Mouse (Mus musculus) lung, postnatal 0 days (tissue): ENCODE measurements at regions not wholly inside any gene's neighbourhood (a gene's known extent, or its start where the extent isn't known, plus 50 kb on each side); places are given as distances from the start of the nearest gene placed in this dataset.

ENCODE experiments used
- ATAC-seq: fragments of 200-750 bp; cut with Nextera tagmentation; 2 replicates; pipeline ENCODE4 v1.8.0; 2017; ENCODE audit warnings: moderate library complexity
- DNase-seq: peaks from one replicate; pipeline ENCODE4 v3.0.0-alpha.2; 2016; ENCODE audit warnings: low spot score
- H3K27ac ChIP-seq: fragments of 300-500 bp; sonication (generic); 2 replicates; pipeline ENCODE4 v1.5.1; 2014; ENCODE audit warnings: antibody characterized with exemption, mild to moderate bottlenecking, low read length, mixed read lengths
- H3K27me3 ChIP-seq: fragments of 300-500 bp; sonication (generic); replicated peaks from 2 replicates; pipeline ENCODE4 v1.6.1; 2014; ENCODE audit warnings: low read length, mixed read lengths; ENCODE audit not compliant: insufficient read depth
- H3K36me3 ChIP-seq: fragments of 300-500 bp; sonication (generic); 2 replicates; pipeline ENCODE4 v1.6.1; 2014; ENCODE audit warnings: low read length, mixed read lengths; ENCODE audit not compliant: insufficient read depth
- H3K4me1 ChIP-seq: fragments of 300-500 bp; sonication (generic); 2 replicates; pipeline ENCODE4 v1.6.1; 2014; ENCODE audit warnings: antibody characterized with exemption, low read depth, low read length, mixed read lengths; ENCODE audit not compliant: insufficient read depth
- H3K4me2 ChIP-seq: fragments of 300-500 bp; sonication (generic); replicated peaks from 2 replicates; pipeline ENCODE4 v1.6.1; 2014; ENCODE audit warnings: low read depth, mild to moderate bottlenecking, low read length, moderate library complexity, mixed read lengths
- H3K4me3 ChIP-seq: fragments of 300-500 bp; sonication (generic); 2 replicates; pipeline ENCODE4 v1.5.1; 2014; ENCODE audit warnings: low read depth, low read length
- H3K9ac ChIP-seq: fragments of 300-500 bp; sonication (generic); replicated peaks from 2 replicates; pipeline ENCODE4 v1.6.1; 2014; ENCODE audit warnings: low read depth, mild to moderate bottlenecking
- H3K9me3 ChIP-seq: fragments of 300-500 bp; sonication (generic); 2 replicates; pipeline ENCODE4 v1.6.1; 2016; ENCODE audit warnings: low read length, mixed read lengths
- CTCF ChIP-seq: IDR thresholded peaks from 2 replicates; pipeline ENCODE4 v1.5.1; 2016; ENCODE audit warnings: antibody characterized with exemption, mild to moderate bottlenecking
- EP300 ChIP-seq: IDR thresholded peaks from 2 replicates; pipeline ENCODE4 v1.6.1; 2016; ENCODE audit warnings: antibody characterized with exemption, mild to moderate bottlenecking, control low read depth
- WGBS: fragments of 180-500 bp; shearing (Covaris S2); extraction: QIAGEN DNeasy Blood & Tissue Kit; methylation state at CpG from one replicate; pipeline ENCODE4 v1.1.7; 2014; 5-methylcytosine and 5-hydroxymethylcytosine counted together

DNA sequence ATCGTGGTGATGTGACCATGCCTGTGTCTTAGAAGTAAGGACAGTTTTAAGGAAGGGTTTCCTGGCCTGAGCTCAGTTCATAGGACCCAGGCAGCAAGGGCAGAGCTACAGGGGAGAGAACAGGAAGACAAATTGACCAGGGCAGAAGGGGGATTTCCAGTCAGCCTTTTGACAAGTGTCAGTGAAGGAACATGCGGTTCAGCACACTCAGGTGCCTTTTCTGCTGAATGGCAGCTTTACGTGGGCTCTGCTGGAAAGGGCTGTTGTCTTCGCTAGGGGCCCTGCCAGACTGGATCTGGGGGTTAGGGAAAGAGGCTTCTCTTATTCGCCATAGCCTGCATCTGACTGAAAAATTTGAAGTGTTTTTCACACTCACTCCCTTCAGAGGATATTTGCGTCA, 106.8 kb downstream of the Dll1 start:
- Histone ChIP-seq H3K27me3 (no peaks in the 10 kb centered on the region), H3K36me3 (no peaks in the 10 kb centered on the region), H3K9ac (no peak overlapping the region), H3K4me2 (no peak overlapping the region), H3K9me3 (no peaks in the 10 kb centered on the region), H3K27ac (no peak overlapping the region), H3K4me1 (no peaks in the 10 kb centered on the region), H3K4me3 (no peak overlapping the region)
- no peak for DNase-seq
- TF ChIP-seq EP300, result no peak
- TF ChIP-seq CTCF, result no peak
- no peak for ATAC-seq
- WGBS, result 50% methylated on average over 6 of the region's 6 CpGs

DNA sequence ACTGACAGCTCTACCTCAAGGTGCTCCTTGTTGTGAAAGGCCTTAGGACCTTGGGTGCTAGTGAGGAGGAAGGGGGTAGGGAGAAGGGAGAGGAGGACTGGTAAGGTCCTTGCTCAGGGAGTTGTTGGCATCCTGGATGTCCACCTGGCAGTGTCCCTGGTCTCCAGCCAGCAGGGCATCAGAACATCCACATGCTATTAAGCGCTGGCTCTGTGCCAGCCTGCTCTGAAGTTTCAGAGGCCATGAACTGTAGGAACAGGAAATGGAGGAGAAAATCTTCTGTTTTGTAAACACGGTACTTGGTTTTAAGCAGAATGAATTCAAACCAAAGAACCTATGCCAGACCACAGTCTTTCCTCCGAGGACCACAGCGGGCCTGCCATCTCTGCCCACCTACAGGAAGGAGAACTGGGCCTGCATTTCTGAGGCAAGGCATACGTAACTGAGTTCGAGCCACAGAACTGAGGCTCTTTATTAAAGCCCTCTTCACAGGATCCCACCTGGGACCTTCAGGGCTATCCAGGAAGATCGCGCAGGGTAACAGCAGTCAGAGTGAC, 107.5 kb downstream of the Dll1 start:
- Histone ChIP-seq H3K4me2 (no peak overlapping the region), H3K9ac (no peak overlapping the region), H3K9me3 (no peaks in the 10 kb centered on the region), H3K4me1 (no peaks in the 10 kb centered on the region), H3K27ac (no peak overlapping the region), H3K36me3 (no peaks in the 10 kb centered on the region), H3K27me3 (no peaks in the 10 kb centered on the region), H3K4me3 (no peak overlapping the region)
- ATAC-seq, result no peak
- DNase-seq, result no peak
- 58% methylated on average over 8 of the region's 8 CpGs for WGBS
- no peak for TF ChIP-seq CTCF
- TF ChIP-seq EP300, result no peak

DNA sequence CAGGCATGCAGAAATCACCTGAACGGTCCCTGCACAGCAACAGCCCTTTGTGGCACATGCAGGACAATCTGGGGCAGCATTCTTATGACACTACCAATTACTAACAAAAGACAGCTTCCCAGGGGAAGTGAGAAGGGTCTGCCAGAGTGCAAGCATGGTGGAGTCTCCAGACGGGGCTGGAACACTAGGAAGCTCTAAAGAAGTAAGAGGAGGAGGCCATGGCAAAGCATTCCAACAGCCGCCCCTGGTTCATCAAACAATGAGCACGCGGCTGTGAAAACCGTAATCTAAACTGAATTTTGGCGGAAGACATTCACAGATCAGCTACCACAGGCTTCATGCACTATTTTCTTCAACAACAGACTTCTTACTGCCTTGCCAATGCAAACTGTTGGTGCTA, 109.0 kb downstream of the Dll1 start:
- Histone ChIP-seq H3K27ac (no peak overlapping the region), H3K36me3 (no peaks in the 10 kb centered on the region), H3K4me1 (no peaks in the 10 kb centered on the region), H3K9ac (no peak overlapping the region), H3K27me3 (no peaks in the 10 kb centered on the region), H3K4me3 (no peak overlapping the region), H3K4me2 (no peak overlapping the region), H3K9me3 (no peaks in the 10 kb centered on the region)
- WGBS, result 54% methylated on average over 7 of the region's 7 CpGs
- TF ChIP-seq CTCF (no peak), EP300 (no peak)
- ATAC-seq (no peak), DNase-seq (no peak)

DNA sequence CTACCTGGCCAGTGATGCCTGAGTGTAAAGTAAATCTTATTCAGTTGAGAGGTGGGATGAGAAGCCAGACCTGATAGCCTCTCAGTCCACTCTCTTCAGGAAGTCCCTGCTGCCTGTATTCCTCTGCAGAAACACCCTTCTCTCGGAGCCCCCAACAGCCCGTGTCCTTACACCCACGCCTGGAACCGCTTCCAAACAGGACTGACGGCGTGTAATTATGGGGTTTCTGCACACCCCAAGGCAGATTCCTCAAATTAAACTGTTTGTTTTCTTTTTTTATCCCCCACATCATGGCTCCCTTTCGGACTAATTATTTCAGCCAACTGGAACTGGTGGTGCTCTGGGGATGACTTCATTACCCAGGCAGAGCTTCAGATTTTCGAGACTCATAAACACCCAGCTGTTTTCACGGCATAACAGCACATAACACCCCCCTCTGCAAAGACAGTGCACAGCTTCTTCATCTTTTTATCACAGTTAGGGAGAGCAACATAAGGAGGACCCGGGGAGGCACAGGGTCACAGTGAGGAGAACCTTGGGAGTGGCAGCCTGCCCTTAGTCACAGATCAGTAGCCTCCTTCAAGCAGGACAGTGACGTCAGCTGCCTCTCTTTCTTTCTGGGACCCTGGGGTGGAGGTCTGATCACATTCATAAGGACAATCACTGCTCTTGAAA, 117.1 kb downstream of the Dll1 start:
- no peak for DNase-seq
- WGBS, result 68% methylated on average over 11 of the region's 11 CpGs
- Histone ChIP-seq H3K4me3 (no peak overlapping the region), H3K4me1 (no peaks in the 10 kb centered on the region), H3K9me3 (no peaks in the 10 kb centered on the region), H3K36me3 (no peaks in the 10 kb centered on the region), H3K4me2 (no peak overlapping the region), H3K27ac (no peak overlapping the region), H3K27me3 (no peaks in the 10 kb centered on the region), H3K9ac (no peak overlapping the region)
- TF ChIP-seq EP300 (no peak), CTCF (no peak)
- ATAC-seq, result no peak

DNA sequence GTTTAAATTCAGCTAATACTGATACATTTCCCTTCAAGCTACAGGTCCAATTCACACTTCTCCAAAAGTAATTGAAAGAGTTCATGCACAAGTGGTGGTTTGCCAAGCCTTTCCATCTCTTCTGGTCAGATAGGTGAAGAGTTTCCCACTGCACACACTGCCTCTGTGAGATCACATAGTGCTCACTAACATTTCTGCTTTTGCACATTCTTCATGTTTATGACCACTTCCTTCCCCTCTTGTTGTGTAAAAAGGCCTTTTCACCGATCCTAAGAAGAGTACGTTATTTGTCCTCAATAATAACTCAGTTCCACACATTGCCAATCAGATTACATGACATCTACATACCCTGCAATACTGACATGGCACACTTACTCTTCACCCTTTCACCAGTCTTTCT, 120.8 kb downstream of the Dll1 start:
- Histone ChIP-seq H3K4me2 (no peak overlapping the region), H3K27me3 (no peaks in the 10 kb centered on the region), H3K36me3 (no peaks in the 10 kb centered on the region), H3K9me3 (no peaks in the 10 kb centered on the region), H3K4me3 (no peak overlapping the region), H3K4me1 (no peaks in the 10 kb centered on the region), H3K27ac (no peak overlapping the region), H3K9ac (no peak overlapping the region)
- ATAC-seq, result no peak
- no peak for TF ChIP-seq EP300
- TF ChIP-seq CTCF, result no peak
- WGBS, result 59% methylated on average over 2 of the region's 2 CpGs
- DNase-seq, result no peak

DNA sequence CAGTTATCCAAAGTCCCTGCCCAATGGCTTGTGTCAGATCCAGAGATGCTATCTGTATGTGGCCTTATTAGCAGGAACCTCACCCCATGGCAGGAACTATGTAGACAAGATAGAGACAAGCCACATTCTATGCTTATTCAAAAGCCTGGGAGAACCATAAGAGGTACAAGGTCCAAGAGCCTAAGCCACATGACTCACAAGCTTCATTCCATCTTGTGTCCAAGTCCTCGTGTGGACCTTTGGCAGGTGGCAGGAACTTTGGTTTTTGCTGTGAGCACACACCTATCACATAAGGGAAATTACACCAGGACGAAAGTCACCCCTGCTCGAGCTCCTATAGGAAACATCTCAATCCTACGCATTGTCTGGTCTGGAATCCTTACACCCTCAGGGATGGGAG, 122.9 kb downstream of the Dll1 start:
- ATAC-seq (no peak), DNase-seq (no peak)
- no peak overlapping the region for H3K27ac ChIP-seq
- no peak overlapping the region for H3K4me3 ChIP-seq
- no peak overlapping the region for H3K9ac ChIP-seq
- 88% methylated on average over 4 of the region's 4 CpGs for WGBS
- TF ChIP-seq CTCF (no peak), EP300 (no peak)
- no peaks in the 10 kb centered on the region for H3K9me3 ChIP-seq
- H3K36me3 ChIP-seq, result no peaks in the 10 kb centered on the region
- no peaks in the 10 kb centered on the region for H3K4me1 ChIP-seq
- no peak overlapping the region for H3K4me2 ChIP-seq
- no peaks in the 10 kb centered on the region for H3K27me3 ChIP-seq

DNA sequence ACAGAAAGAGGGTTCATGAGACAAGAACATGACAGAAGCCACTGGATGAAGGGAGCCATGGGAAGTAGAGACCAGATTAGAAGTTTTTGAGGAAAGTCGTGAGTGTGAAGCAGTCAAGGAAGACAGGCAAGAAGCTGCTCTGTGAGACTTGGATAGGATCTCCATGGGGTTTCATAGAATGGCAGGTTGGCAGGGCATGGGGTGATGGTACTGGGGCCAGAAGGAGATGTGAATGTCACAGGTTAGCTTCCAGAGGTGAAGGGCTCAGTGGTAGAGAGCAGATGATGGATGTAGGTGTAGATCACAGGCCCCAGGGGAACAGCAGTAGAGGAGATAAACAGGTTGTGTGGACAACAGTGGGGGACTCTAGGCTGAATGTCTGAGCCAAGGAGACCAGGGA, 123.4 kb downstream of the Dll1 start:
- Histone ChIP-seq H3K4me1 (no peaks in the 10 kb centered on the region), H3K9ac (no peak overlapping the region), H3K9me3 (no peaks in the 10 kb centered on the region), H3K27me3 (no peaks in the 10 kb centered on the region), H3K4me2 (no peak overlapping the region), H3K36me3 (no peaks in the 10 kb centered on the region), H3K4me3 (no peak overlapping the region), H3K27ac (no peak overlapping the region)
- WGBS, result 83% methylated on average over 1 of the region's 1 CpGs
- ATAC-seq (no peak), DNase-seq (no peak)
- TF ChIP-seq CTCF (no peak), EP300 (no peak)
